Mouse (Mus musculus) urinary bladder, postnatal 4 days (tissue): Measurements from ENCODE around the gene Srsf2.
"Not testable (repeated sequence)": the region's sequence is repeated elsewhere in the genome, so short reads cannot be mapped to it uniquely, and the experiment has no call there.

Source experiments
- DNase-seq, 2 experiments: peaks; one replicate each; pipeline ENCODE4 v3.0.0; 2021 to 2022; ENCODE audit warnings: low spot score in 2 of 2

The Srsf2 gene

GRCm38 (mm10) chr11:116853512-116853928 lies 626 bp upstream of the Srsf2 start:
- peak; percentile 95 to 97 for DNase-seq

- DNase-seq: peak; percentile 79 to 81
Measured at GRCm38 (mm10) chr11:116852291-116852890, 503 bp downstream of the Srsf2 start, which contains the start of gene Mfsd11. Gene Mfsd11 (plus strand): TSS chr11:116852440.

- DNase-seq: no peak
Measured at GRCm38 (mm10) chr11:116851576-116852290, 1.2 kb downstream of the Srsf2 start.

- DNase-seq: no peak
Measured at GRCm38 (mm10) chr11:116850833-116851477, 1.9 kb downstream of the Srsf2 start.

- DNase-seq: no peak
Measured at GRCm38 (mm10) chr11:116850085-116850484, 2.8 kb downstream of the Srsf2 start.

GRCm38 (mm10) chr11:116849587-116849986 lies 3.3 kb downstream of the Srsf2 start:
- DNase-seq: no peak

- DNase-seq: not testable (repeated sequence)
Measured at GRCm38 (mm10) chr11:116848877-116849178, 4.1 kb downstream of the Srsf2 start.

GRCm38 (mm10) chr11:116848086-116848876 lies 4.6 kb downstream of the Srsf2 start:
- DNase-seq: no peak

GRCm38 (mm10) chr11:116847187-116848085 lies 5.5 kb downstream of the Srsf2 start:
- DNase-seq: no peak

- DNase-seq: no peak
Measured at GRCm38 (mm10) chr11:116846593-116847181, 6.2 kb downstream of the Srsf2 start.

GRCm38 (mm10) chr11:116843261-116844233 lies 9.3 kb downstream of the Srsf2 start, which contains the start of the genes Mettl23 and Jmjd6:
Gene Mettl23 (plus strand): TSS chr11:116843278.
Gene Jmjd6 (minus strand): TSS chr11:116843449.
- DNase-seq: peak; percentile 96 to 99

GRCm38 (mm10) chr11:116842531-116843260 lies 10.2 kb downstream of the Srsf2 start:
- peak in 1 of 2 experiments; percentile 66 for DNase-seq

GRCm38 (mm10) chr11:116840748-116841147 lies 12.1 kb downstream of the Srsf2 start:
- DNase-seq: no peak

GRCm38 (mm10) chr11:116839601-116840000 lies 13.3 kb downstream of the Srsf2 start:
- DNase-seq: no peak

- DNase-seq: no peak
Measured at GRCm38 (mm10) chr11:116838936-116839335, 14.0 kb downstream of the Srsf2 start.

- DNase-seq: no peak
Measured at GRCm38 (mm10) chr11:116837441-116837840, 15.5 kb downstream of the Srsf2 start.

GRCm38 (mm10) chr11:116836283-116836682 lies 16.6 kb downstream of the Srsf2 start:
- DNase-seq: no peak

- no peak for DNase-seq
Measured at GRCm38 (mm10) chr11:116834954-116835353, 17.9 kb downstream of the Srsf2 start.
